Mouse (Mus musculus) heart, adult 2 months (tissue): ENCODE measurements around the gene Acad10. TPM values are rescaled to one million over a fixed set of nuclear protein-coding genes. Genes with fewer than 3 reads are reported as not detected.

ENCODE experiments used
- DNase-seq, 2 experiments: peaks; one replicate each; pipeline ENCODE4 v3.0.0; 2021
- H3K27ac ChIP-seq: fragments of 200-600 bp; 2 replicates; pipeline ENCODE4 v1.8.1; 2022
- H3K27me3 ChIP-seq: fragments of 200-500 bp; 2 replicates; pipeline ENCODE4 v1.6.1; 2012; ENCODE audit warnings: mild to moderate bottlenecking, low read length, inconsistent platforms, mixed read lengths; ENCODE audit not compliant: control insufficient read depth, insufficient read depth
- H3K36me3 ChIP-seq: fragments of 200-500 bp; 2 replicates; pipeline ENCODE4 v1.6.1; 2012; ENCODE audit warnings: low read length, inconsistent platforms; ENCODE audit not compliant: control insufficient read depth, insufficient read depth
- H3K4me1 ChIP-seq: fragments of 200-500 bp; 2 replicates; pipeline ENCODE4 v1.6.1; 2011; ENCODE audit warnings: low read length; ENCODE audit not compliant: control insufficient read depth, insufficient read depth
- H3K4me3 ChIP-seq: fragments of 200-600 bp; 2 replicates; pipeline ENCODE4 v1.8.1; 2022
- H3K79me2 ChIP-seq: fragments of 200-500 bp; replicated peaks from 2 replicates; pipeline ENCODE4 v1.6.1; 2012; ENCODE audit warnings: mild to moderate bottlenecking, inconsistent platforms, low read length, moderate library complexity, mixed read lengths; ENCODE audit not compliant: control insufficient read depth, insufficient read depth
- H3K9ac ChIP-seq: fragments of 200-500 bp; 2 replicates; pipeline ENCODE4 v1.6.1; 2012; ENCODE audit warnings: low read depth, mild to moderate bottlenecking, control low read depth, inconsistent platforms, low read length, mixed read lengths
- CTCF ChIP-seq: fragments of 200-600 bp; IDR thresholded peaks from 2 replicates; pipeline ENCODE4 v1.8.1; 2022; ENCODE audit warnings: antibody characterized with exemption, mild to moderate bottlenecking, moderate library complexity
- EP300 ChIP-seq: fragments of 200-500 bp; IDR thresholded peaks from 2 replicates; pipeline ENCODE4 v1.6.1; 2011; ENCODE audit warnings: low read depth, low read length, control low read depth; ENCODE audit not compliant: insufficient read depth
- POLR2A ChIP-seq: fragments of 200-500 bp; IDR thresholded peaks from 2 replicates; pipeline ENCODE4 v1.6.1; 2011; ENCODE audit warnings: mild to moderate bottlenecking, low read depth, low read length, control low read depth; ENCODE audit not compliant: insufficient read depth
- WGBS: fragments of 180-500 bp; shearing (Covaris S2); methylation state at CpG from one replicate; pipeline ENCODE4 v1.1.7; 2018; 5-methylcytosine and 5-hydroxymethylcytosine counted together
- intact Hi-C: fragments of 180-260 bp; cut with DNase I; formaldehyde crosslinking; loops from one replicate; pipeline ENCODE4 v1.15.1; 2025
- polyA plus RNA-seq: library from polyadenylated mRNA; depleted of rRNA; stranded (reverse); fragments of >200 nt; gene quantifications from 2 replicates; pipeline ENCODE4 v1.2.3, GENCODE M21; 2012
- total RNA-seq, 2 experiments: library from RNA; stranded (reverse); gene quantifications; 2 replicates each; pipeline ENCODE4 v1.2.3; 2021

Gene Acad10
- total and polyA plus RNA-seq, 3 experiments = 5.2 to 24.7 (median 24.1) TPM

GRCm38 (mm10) chr5:121685495-121685894 is 25.2 kb upstream of the Acad10 start:
- no peaks in the 10 kb centered on the region for H3K4me1 ChIP-seq
- no peaks in the 10 kb centered on the region for H3K36me3 ChIP-seq
- DNase-seq = no peak
- H3K4me3 ChIP-seq = no peak overlapping the region
- 79% methylated on average over 6 of the region's 6 CpGs for WGBS
- no peaks in the 10 kb centered on the region for H3K79me2 ChIP-seq
- no peak overlapping the region for H3K9ac ChIP-seq
- H3K27ac ChIP-seq = no peak overlapping the region
- intact Hi-C loops = no loop called here
- no peaks in the 10 kb centered on the region for H3K27me3 ChIP-seq
- TF ChIP-seq POLR2A (no peak), CTCF (no peak), EP300 (no peak)

- intact Hi-C loops = no loop called here
- no peaks in the 10 kb centered on the region for H3K79me2 ChIP-seq
- H3K27me3 ChIP-seq = no peaks in the 10 kb centered on the region
- H3K36me3 ChIP-seq = no peaks in the 10 kb centered on the region
- no peak overlapping the region for H3K9ac ChIP-seq
- TF ChIP-seq CTCF = no peak
- TF ChIP-seq EP300 = no peak
- no peak overlapping the region for H3K27ac ChIP-seq
- no peak overlapping the region for H3K4me3 ChIP-seq
- no peaks in the 10 kb centered on the region for H3K4me1 ChIP-seq
- DNase-seq = no peak
- WGBS = 98% methylated on average over 2 of the region's 2 CpGs
These were observed 21.9 kb upstream of the Acad10 start for GRCm38 (mm10) chr5:121682250-121682649.

DNA sequence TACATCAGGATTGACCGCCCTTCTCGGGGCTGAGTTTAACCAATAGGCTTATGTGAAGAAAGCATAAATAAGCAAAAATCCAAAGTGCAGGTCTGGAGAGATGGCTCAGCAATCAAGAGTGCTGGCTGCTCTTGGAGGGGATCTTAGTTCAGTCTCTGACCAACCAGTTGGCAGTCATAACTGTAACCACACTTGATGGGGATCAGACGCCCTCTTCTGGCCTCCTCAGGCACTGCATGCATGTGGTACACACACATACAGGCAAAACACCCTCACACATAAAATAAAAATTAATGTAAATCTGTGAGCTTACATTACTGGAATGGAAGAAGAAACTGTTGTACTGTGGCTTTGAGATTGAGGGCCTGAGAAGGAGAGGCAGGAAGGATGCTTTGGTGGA is 10.1 kb upstream of the Acad10 start:
- Histone ChIP-seq H3K36me3 (no peaks in the 10 kb centered on the region), H3K27me3 (no peaks in the 10 kb centered on the region), H3K4me1 (no peaks in the 10 kb centered on the region), H3K27ac (no peak overlapping the region), H3K9ac (no peak overlapping the region), H3K79me2 (no peaks in the 10 kb centered on the region), H3K4me3 (no peak overlapping the region)
- 78% methylated on average over 3 of the region's 3 CpGs for WGBS
- TF ChIP-seq CTCF = peak; percentile 61
- no peak for TF ChIP-seq POLR2A
- intact Hi-C loops = no loop called here
- no peak for DNase-seq

DNA sequence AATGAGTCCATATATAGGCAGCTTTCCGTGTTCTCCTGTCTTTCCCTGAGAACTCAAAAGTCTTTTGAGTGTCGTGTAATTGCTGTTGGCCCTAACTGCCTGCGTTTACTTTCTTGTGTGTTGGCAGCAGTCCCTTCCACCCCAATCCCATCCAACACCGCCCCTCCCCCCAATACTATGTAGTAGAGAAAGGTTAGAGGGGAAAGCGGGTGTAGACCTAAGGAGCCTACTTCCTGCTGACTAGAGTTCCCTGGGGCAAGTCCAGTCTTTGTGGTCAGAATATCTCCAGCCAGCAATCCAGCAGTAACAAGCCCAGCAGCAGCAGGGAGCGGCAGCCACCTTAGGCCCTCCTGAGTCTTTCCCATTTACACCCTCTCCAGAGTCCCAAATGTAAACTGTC is 8.1 kb upstream of the Acad10 start:
- no peaks in the 10 kb centered on the region for H3K36me3 ChIP-seq
- no peaks in the 10 kb centered on the region for H3K4me1 ChIP-seq
- no peak for TF ChIP-seq CTCF
- TF ChIP-seq POLR2A = no peak
- TF ChIP-seq EP300 = no peak
- H3K9ac ChIP-seq = no peak overlapping the region
- H3K27me3 ChIP-seq = no peaks in the 10 kb centered on the region
- intact Hi-C loops = no loop called here
- DNase-seq = no peak
- H3K4me3 ChIP-seq = no peak overlapping the region
- H3K79me2 ChIP-seq = no peaks in the 10 kb centered on the region
- no peak overlapping the region for H3K27ac ChIP-seq
- 74% methylated on average over 6 of the region's 6 CpGs for WGBS

DNA sequence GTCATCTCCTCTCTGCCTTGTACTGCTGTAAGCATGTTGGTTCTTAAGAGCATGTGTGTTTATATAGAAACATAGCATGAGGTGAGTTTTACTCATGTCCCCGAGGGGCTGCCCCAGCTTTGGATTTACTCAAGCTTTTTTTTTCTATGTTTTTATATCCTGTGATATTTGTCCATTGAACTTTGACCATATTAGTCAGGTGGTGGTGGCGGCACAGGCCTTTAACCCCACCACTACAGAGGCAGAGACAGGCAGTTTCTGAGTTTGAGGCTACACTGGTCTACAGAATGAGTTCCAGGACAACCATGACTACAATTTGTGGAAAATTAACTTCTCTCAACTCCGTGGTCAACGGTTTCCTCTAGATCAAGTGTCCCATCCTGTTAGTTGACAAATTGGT is 6.8 kb upstream of the Acad10 start:
- Histone ChIP-seq H3K9ac (no peak overlapping the region), H3K36me3 (no peaks in the 10 kb centered on the region; the same call in 1 of the 2 replicates), H3K4me1 (no peaks in the 10 kb centered on the region), H3K79me2 (no peaks in the 10 kb centered on the region), H3K4me3 (no peak overlapping the region), H3K27ac (no peak overlapping the region), H3K27me3 (no peaks in the 10 kb centered on the region)
- no peak for DNase-seq
- WGBS = 87% methylated on average over 4 of the region's 4 CpGs
- intact Hi-C loops = no loop called here
- TF ChIP-seq CTCF (no peak), EP300 (no peak), POLR2A (no peak)

- no peak overlapping the region for H3K9ac ChIP-seq
- H3K79me2 ChIP-seq = peaks cover 5% of the 10 kb centered on the region
- H3K27ac ChIP-seq = no peak overlapping the region
- TF ChIP-seq POLR2A (no peak), EP300 (no peak), CTCF (no peak)
- intact Hi-C loops = no loop called here
- no peak overlapping the region for H3K4me3 ChIP-seq
- H3K36me3 ChIP-seq = no peaks in the 10 kb centered on the region; the same call in 1 of the 2 replicates
- no peaks in the 10 kb centered on the region for H3K27me3 ChIP-seq
- no peak for DNase-seq
- peaks cover 1% of the 10 kb centered on the region for H3K4me1 ChIP-seq
- 95% methylated on average over 9 of the region's 9 CpGs for WGBS
These were observed 4.7 kb upstream of the Acad10 start for GRCm38 (mm10) chr5:121664971-121665370.

- Histone ChIP-seq H3K27ac (no peak overlapping the region), H3K27me3 (no peaks in the 10 kb centered on the region), H3K36me3 (no peaks in the 10 kb centered on the region; the same call in 1 of the 2 replicates), H3K9ac (no peak overlapping the region), H3K79me2 (peaks cover 5% of the 10 kb centered on the region), H3K4me3 (no peak overlapping the region), H3K4me1 (peaks cover 3% of the 10 kb centered on the region)
- 84% methylated on average over 6 of the region's 6 CpGs for WGBS
- intact Hi-C loops = no loop called here
- no peak for DNase-seq
- TF ChIP-seq CTCF = no peak
- TF ChIP-seq POLR2A = no peak
- TF ChIP-seq EP300 = no peak
These were observed 3.8 kb upstream of the Acad10 start for GRCm38 (mm10) chr5:121664078-121664477.
